Mouse (Mus musculus) brain, embryonic 14.5 days (tissue): ENCODE measurements around the gene Gphb5. TPM values are rescaled to one million over a fixed set of nuclear protein-coding genes. Genes with fewer than 3 reads are reported as not detected.

ENCODE experiments used
- DNase-seq: peaks from one replicate; pipeline ENCODE4 v3.0.0-alpha.2; 2011; ENCODE audit warnings: low read depth
- CTCF ChIP-seq: fragments of 200-500 bp; IDR thresholded peaks from 2 replicates; pipeline ENCODE4 v1.5.1; 2012; ENCODE audit warnings: inconsistent platforms, mild to moderate bottlenecking, moderate library complexity, borderline replicate concordance; ENCODE audit not compliant: insufficient read depth, insufficient read length; ENCODE audit errors: extremely low read depth
- POLR2A ChIP-seq: fragments of 200-500 bp; IDR thresholded peaks from 2 replicates; pipeline ENCODE4 v1.6.1; 2012; ENCODE audit warnings: mild to moderate bottlenecking, inconsistent platforms, borderline replicate concordance; ENCODE audit not compliant: poor library complexity, insufficient read depth, insufficient read length, severe bottlenecking; ENCODE audit errors: extremely low read depth
- polyA plus RNA-seq: library from polyadenylated mRNA; depleted of rRNA; stranded (reverse); fragments of >200 nt; gene quantifications from 2 replicates; pipeline ENCODE4 v1.2.3, GENCODE M21; 2012

Gphb5 gene
- polyA plus RNA-seq, 1 experiment = 0.05 TPM

GRCm38 (mm10) chr12:75429685-75430396, 13.3 kb upstream of the Gphb5 start:
- TF ChIP-seq POLR2A = no peak
- TF ChIP-seq CTCF = no peak
- no peak for DNase-seq

- DNase-seq = no peak
- TF ChIP-seq CTCF (no peak), POLR2A (no peak)
Measured at GRCm38 (mm10) chr12:75428719-75429118, 12.1 kb upstream of the Gphb5 start.

- no peak for TF ChIP-seq CTCF
- TF ChIP-seq POLR2A = no peak
- no peak for DNase-seq
Measured at GRCm38 (mm10) chr12:75425882-75426281, 9.3 kb upstream of the Gphb5 start.

DNA sequence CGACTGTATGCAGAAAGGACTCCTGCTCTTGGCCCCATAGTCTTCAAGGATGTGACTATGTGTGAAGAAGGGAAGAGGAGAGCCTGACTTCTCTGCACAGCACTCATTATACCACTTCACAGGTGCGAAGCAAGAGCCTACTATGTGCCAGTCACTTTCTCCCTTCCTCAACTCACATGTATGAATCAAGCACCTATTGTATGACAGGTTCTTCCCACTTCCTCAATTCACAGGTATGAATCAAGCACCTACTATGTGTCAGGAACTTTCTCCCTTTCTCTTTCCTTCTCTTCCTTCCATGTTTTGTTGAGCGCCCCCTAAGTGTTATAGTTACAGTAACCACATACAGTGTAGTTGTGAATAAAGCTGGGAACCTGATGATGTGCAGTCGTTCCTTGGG, 8.2 kb upstream of the Gphb5 start:
- TF ChIP-seq CTCF (no peak), POLR2A (no peak)
- no peak for DNase-seq

DNA sequence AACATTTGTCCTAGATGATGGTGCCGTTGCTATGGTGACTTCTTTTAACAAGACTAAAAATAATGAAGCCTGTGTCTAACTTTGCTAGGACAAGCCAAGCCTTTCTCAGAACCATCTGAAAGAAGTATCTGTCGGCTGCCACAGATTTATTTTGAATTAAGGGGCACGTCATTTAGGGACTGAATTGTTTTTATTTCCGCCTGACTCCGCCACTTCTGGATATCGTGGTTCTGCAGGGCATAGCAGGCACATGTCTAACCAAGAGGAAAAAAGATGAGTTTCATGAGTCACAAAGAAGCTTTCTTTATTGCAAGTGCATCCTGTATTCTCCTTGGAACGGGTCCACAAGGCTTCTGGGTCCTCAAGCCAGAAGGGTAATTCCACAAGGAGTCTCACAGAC, 7.8 kb upstream of the Gphb5 start:
- no peak for DNase-seq
- TF ChIP-seq CTCF = no peak
- TF ChIP-seq POLR2A = no peak

DNA sequence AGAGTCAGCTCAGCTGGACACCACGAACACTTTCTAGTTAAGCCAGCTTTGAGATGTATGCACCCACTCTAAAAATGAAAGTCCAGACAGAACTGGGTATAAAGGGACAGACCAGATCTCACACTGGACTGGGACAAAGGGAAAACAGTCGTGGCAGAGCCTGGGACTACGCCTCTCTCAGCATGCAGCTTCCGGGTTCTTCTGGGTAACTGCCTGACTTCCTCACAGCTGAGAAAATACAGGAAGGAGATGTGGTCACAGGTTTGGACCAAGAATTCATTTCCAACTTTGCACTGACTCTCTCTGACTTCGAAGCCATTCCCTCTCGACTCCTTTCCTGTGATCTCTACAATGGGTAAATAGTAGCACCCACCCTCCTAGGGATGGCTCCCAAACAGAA, 1.6 kb downstream of the Gphb5 start:
- no peak for TF ChIP-seq CTCF
- TF ChIP-seq POLR2A = no peak
- no peak for DNase-seq

GRCm38 (mm10) chr12:75412964-75413363, 3.6 kb downstream of the Gphb5 start:
- no peak for DNase-seq
- TF ChIP-seq POLR2A (no peak), CTCF (no peak)

DNA sequence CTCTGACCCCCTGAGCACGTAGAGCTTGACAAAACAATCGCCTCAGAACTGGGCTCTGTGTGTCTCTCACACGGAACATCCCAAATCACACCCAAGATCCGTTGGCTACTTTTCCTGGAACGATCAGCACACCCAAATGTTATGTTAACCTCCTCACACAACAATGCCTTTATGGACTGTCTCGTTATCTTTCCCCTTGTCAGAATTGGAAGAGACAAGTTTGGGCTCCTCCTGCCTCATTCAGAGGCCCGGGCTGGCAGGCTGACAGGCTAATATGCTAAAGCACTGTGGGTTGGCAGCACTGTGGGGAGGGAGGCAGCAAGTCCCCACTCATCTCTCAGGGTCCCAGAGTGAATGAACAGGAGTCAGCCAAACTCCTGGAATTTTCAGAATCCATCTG, 19.5 kb downstream of the Gphb5 start:
- TF ChIP-seq POLR2A (no peak), CTCF (no peak)
- DNase-seq = peak; percentile 57

GRCm38 (mm10) chr12:75396616-75397015, 20.0 kb downstream of the Gphb5 start:
- no peak for TF ChIP-seq POLR2A
- TF ChIP-seq CTCF = no peak
- DNase-seq = no peak

- TF ChIP-seq POLR2A (no peak), CTCF (no peak)
- no peak for DNase-seq
Measured at GRCm38 (mm10) chr12:75394011-75394773, 22.4 kb downstream of the Gphb5 start.

GRCm38 (mm10) chr12:75391526-75391925, 25.1 kb downstream of the Gphb5 start:
- TF ChIP-seq CTCF (no peak), POLR2A (no peak)
- no peak for DNase-seq

DNA sequence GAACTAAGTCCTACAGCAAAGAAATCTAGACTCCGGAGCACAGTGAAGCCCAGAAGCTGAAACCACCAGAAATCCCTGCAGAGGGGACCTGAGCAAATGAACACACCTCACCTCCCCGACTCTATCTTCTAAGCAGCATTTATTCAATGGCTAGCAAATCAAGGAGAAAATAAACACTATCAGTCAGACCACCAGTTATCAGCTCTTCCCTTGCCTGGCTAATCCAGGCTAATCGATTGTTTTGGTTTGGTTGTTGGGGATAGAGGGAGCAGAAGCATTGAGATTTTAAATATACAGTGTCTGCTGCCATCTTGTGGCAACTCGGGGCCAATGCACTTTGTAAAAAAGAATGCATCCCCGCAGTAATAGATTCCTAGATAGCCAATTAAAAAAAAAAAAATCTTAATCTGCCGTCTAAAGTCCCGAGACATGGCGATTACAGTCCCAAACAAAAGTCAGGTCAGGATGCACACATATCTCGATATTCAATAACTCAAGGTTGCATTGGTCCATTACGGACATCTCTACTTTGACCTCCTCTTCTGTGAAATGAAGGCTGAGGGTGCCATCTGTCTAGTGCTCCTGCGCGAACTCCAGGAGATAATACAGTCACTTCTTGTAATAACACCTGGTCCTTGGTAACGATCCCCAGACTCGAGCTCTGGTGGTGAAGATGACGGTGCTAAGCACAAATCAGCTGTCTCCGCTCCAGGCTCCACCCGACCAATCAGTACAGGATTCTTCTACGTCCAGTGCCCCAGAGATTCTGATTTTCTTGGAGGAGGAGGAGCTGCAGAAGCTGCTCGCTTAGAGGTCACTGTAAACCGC, 27.1 kb downstream of the Gphb5 start:
- DNase-seq = peak; percentile 77
- no peak for TF ChIP-seq POLR2A
- peak; percentile 75; the same call in 1 of the 2 replicates for TF ChIP-seq CTCF
